Mouse (Mus musculus) cerebellum, postnatal 10 days (tissue): ENCODE measurements at regions not wholly inside any gene's neighbourhood (a gene's known extent, or its start where the extent isn't known, plus 50 kb on each side); places are given as distances from the start of the nearest gene placed in this dataset.
"Not testable (repeated sequence)": the region's sequence is repeated elsewhere in the genome, so short reads cannot be mapped to it uniquely, and the experiment has no call there.

Experiments
- DNase-seq, 2 experiments: peaks; one replicate each; pipeline ENCODE4 v3.0.0; 2021; ENCODE audit warnings: mixed read lengths in 2 of 2

DNA sequence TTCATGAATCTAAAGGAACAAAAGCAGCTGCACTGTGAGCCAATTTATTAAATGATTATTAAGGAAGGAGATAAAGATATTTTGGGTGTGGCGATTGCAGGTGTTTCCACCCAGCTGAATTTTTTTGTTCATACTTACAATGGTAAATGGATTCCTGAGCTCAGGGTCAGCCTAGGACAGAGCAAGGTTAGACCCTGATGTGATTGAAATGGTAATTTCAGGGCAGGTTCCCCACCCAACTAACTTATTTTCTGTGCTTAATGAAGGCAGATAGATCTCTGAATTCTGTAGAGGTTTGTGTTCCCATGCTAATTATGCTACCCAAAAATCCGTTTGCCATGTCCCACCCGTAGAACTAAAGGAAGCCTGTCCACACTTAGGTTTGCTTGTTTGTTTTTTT is 258.8 kb upstream of the St6gal2 start:
- DNase-seq, result no peak

DNA sequence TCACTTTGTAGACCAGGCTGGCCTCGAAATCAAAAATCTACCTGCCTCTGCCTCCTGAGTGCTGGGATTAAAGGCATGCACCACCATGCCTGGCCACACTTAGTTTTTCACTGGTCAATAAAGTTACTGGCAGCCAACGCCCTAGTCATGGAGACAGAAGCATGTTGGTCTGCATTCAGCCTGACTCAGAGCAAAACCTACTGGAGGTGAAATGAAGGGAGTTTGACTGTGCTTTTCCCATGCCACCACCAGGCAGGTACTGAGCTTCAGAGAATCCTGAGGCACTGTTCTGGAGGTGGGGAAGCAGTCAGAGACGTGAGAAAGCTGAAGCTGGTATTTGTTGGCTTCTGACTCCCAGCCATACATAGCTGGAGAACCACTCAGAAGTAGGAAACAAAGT is 258.4 kb upstream of the St6gal2 start:
- no peak for DNase-seq

DNA sequence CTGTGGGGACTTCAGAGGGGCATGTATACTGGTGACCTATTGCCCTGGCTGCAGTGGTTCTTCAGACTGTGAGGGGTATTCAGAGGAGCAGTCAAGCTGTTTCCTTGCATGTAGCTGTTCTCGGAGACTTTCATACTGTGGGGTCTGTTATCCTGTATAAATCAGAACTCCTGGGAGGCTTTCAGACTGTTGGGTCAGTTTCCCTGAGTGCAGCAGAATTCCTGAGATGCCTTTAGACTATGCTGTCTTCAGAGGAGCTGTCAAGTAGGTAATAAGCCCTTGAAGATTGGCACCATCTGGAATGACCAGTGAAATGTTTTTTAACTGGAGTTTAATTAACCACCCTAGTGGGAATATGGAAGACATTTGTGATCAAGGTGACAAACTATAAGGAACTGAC is 238.6 kb upstream of the St6gal2 start:
- DNase-seq, result no peak

DNA sequence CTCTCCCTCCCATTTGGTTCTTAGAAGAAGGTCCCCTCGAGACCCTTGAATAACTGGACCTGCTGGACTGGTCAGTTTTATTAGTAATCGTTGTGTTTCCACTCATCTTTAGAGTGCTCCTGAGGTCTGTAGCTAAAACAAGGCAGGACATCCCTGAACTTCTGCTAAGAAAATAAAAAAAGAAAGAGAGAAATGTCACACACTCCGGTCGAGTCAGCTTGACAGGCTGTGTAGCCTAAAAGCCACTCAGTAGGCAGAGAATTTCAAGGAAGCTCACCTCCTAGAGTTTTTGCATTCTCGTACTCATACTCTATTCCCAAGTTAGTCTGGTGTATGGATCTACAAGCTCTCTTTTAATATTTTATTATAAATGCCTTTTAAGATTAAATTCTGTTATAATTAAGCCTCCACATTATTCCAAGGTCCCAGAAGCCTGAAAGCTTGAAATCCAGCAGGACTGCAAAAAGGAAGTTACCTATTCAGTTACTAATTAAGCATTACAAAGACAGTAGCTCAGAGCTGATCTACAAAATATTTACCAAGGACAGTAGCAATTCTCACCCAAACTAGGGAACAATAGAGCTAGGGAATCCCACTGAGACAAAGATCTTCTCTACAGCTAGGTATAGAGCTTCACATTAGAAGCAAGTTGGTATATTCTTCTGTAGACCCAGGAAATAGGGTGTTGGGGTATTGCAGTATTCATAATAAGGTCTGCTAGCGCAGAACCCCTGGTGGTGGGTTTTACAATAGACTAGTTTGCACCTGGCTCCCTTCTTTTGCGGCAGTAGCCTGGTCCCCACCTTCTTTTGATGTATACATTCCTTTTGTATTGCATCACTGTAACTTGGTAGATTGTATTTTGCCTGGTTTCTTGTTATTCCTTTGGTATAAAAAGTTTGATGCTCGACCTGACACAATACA is 226.7 kb upstream of the St6gal2 start:
- DNase-seq, result not testable (repeated sequence)

DNA sequence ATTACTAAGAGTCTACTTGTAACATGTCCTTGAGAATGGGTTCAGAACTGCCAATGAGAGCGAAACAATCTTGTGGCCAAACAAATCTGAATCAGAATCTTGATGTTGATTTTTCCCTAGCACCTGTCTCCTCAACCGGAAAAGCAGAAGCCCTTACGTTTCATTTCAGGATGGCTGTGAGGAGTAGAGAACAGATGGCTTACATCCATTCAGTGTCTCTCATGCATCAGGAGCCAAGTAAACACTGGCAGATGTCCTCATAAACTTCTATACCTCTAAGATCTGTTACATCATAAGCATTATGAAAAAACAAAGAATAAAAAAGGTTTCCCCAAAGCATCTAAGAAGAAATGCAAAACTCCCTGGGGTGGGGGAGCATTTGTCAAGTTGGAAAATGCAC is 221.1 kb upstream of the St6gal2 start:
- DNase-seq, result peak in 1 of 2 experiments; percentile 6

DNA sequence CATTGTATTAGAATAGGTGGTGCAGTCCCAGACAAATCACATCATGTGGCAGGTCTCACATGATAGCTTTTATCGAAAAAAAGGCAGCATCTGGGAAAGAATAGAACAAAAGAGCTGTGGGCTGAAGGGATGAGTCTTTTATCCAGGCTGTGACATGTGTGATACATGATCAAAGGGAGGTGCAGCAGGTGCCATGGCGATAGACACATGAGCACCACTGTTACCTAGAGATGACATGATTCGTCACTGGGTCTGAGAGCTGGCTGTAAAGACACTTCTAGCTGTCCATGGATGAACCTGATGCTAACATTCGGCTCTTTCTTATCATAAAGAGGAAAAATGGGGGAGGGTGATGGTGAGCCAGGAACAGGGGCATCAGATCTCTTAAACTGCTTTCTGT is 210.9 kb upstream of the St6gal2 start:
- DNase-seq, result no peak

DNA sequence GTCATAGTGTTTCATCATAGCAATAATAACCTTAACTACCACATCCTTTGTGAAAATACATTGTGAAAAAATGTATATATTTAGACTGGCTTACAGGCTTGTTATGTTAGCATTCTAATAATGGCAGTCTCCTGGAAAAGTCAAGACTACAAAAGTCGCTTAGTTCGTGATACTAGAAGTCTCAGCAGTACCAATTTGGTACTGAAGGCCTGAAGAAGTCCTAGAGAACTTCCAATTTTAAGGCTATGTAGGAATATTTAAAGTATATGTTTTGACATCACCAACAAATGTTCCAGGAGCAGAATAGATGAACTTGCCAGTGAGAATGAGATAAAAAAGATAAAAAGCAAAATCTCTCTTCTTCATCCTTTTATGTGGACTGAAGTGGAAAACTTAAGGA is 182.5 kb upstream of the St6gal2 start:
- DNase-seq, result no peak

DNA sequence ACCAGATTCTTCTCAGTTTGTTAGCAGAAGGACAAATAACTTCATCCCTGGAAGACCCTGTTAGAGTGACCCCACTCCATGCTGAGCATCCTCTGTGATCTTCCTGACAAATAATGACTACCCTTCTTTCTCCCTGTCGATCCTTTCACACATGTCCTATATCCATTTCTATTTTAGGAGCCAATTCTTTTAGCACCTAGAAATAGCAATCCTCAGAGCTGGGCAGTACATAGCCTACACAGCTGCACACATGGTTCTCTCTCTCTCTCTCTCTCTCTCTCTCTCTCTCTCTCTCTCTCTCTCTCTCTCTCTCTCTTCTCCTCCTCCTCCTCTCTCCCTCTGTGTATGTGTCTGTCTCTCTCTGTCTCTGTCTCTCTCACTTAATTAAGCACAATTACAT is 168.6 kb upstream of the St6gal2 start:
- no peak for DNase-seq

DNA sequence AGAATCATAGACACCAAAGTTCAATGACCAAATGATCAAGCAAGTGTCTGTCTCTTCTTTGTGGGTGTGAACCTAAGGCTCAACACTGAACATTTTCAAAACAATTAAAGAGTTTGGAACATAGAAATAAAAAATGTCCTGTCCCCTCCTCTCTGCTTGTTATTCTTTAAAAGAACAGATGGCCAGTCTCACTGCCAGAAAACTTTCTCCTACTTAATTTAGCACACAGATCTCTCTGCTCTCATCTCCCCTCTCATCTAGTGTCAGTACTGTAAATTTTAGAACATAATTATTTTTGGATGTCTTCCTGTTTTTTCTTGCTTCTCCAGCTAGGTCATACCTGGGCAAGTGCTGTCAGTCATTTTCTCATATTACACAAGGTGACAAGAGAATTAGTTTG is 163.9 kb upstream of the St6gal2 start:
- no peak for DNase-seq

DNA sequence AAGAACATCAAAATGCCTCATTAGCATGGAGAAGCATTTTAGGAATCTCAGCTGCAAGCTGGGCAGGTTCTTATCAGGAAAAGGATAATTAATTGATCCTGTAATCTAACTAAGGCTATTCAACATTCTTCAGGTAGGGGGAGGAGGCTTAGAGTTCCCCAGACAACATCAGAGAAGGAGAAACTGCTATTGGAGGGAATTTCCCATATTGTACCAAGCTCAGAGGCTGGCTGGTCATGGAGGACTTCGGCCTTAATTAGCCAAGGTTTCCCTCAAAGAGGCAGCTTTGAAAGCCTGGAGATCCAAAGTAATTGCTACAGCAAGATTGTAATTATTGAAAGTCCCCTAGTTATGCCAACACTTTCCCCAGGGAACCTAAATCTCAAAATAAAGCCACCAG is 156.6 kb upstream of the St6gal2 start:
- no peak for DNase-seq

DNA sequence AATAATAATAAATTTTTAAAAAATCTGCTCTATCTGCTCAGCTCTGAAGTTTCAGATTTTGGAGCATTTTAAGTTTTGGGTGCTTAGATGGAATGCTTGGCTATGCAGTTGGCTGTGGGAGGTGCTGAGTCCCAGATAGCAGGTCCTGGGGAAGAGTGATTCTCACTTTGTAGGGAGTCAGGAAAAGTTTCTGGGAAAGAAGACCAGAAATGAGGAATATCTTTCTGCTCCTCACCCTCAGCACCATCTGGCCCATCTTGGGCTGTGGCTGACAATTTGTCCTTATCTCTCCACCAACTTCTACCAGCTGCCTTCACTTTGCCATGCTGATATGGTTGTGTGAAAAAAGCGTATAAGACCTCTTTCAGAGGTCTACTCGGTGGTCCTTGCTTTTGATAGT is 152.5 kb upstream of the St6gal2 start:
- no peak for DNase-seq

DNA sequence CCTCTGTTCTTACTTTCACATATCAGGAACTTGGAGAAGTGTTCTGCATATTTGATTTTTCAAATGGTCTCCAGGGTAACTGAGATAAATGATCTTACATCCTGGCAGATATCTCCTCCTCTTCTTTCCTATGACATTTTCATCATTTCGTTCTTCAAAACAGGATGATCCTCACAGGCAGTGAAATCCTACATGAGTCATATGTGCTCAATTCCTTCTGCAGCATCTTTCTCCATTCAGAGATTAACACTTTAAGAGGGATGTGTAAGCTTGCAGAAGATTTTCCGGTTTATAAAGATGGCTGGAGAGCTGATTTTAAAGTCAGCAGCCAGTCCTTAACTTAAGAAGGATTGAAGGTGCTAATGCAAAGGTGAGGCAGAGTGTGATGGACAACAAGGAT is 148.5 kb upstream of the St6gal2 start:
- DNase-seq, result no peak

DNA sequence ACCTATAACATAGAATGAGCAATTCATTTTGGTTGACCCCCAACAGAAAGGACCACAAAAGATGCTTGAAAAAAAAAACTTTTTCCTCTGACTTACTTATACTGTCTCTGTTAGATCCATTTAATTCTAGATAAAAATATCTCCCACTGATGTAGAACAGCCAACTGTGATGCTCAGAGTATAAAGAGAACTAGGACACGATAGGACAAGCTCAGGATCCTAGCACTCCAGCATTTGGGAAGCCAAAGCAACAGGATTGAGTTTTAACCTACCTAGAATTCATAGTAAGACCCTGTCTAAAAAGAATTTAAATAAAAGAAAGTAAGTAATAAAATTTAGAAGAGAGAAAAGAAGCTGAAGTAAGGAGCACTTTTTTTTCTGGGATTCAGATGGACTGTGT is 146.3 kb upstream of the St6gal2 start:
- DNase-seq, result no peak

DNA sequence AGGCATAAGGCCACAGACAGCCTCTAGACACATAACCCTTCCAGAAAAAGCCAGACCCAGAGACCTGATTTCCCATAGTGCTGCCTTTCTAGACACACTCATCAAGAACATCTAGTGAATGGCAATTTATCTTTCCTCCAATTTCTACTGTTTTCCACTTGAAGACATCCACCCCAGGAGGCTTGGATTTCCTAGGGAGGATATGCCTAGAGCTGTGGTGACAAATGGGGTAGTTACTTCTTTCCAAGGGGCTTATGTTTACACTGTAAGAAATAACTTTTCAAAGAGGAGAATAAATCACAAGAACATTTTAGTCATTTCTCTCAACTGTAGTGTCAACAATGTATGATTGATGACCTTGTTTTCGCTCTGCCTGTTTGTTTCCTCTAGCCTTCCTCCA is 124.2 kb upstream of the St6gal2 start:
- no peak for DNase-seq

DNA sequence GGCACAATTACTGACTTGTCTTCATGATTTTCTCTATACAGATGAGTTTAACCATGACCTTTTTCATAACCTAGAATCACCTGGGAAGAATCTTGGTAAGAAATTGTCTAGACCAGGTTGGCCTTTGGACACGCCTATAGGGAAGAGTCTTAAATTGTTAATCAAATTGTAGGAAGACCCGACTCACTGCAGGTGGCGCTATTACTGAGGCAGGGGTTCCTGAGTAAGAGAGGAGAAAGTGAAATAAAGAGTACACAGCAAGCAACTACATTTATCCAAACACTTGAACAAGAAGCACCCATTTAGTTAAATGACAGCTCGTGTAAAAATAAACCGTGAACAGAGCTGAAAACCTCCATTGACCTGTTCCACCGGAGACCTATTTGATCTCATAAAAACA is 85.9 kb upstream of the St6gal2 start:
- no peak for DNase-seq

DNA sequence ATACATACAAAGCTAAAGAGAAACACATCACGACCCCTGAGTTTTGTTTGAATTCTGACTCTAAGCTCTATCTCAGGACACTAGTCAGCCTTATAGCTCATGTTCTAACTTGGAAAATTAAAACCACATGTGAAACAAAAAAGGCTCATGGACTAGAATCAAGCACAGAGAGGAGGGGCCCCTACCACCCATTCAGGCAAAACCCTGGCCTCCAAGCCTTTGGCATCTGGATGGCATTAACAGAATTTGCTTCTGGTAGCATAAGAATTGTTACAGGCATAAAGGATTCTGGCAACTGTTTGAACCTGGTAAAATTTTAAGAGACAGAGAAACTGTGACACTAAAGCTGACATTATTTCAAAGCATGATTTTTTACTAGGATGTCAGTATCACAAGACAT is 78.1 kb upstream of the St6gal2 start:
- peak in 1 of 2 experiments; percentile 0 for DNase-seq

DNA sequence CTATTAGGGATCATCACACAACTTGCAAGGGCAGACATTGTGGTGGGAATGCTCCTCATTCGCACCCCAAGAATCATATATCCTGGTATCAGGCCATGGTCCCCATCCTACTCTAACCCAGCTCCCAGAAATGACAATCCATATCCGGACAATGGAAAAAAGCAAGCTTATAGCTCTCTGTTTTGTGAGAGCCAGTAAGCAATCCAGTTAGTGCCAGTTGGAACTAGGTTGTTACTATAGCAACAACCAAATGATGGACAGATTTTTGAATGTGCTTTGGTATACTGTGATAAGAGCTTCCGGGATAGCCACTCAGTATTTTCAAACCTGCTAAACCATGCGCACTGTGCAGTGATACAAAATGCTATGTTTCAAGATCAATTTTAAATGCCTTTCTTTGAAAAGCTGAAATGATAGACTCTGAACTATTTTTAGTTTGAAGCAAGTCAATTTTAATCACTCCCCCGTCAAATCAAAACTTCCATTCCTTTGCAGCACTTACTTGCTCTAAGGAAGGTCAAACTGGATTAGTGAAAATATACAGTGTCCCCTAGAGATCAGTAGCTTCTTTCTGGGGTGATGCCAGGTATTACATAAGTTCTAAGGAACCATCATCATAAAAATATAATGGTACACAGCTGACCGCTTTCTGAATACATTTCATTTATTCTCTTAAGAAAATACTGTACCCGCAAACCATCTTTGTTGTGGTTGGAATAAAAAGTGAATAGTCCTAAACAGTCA is 77.5 kb upstream of the St6gal2 start:
- peak in 1 of 2 experiments; percentile 5 for DNase-seq
